Mouse (Mus musculus): ENCODE results near the gene Sec14l3. TPM values are rescaled to one million over a fixed set of nuclear protein-coding genes. Genes with fewer than 3 reads are reported as not detected.

Gene Sec14l3
- polyA plus RNA-seq, 1 experiment from 2014 or later: not detected

- H3K4me2 ChIP-seq: no peak overlapping the region
These were observed 32.7 kb upstream of the Sec14l3 start for GRCm38 (mm10) chr11:4031961-4032360.

DNA sequence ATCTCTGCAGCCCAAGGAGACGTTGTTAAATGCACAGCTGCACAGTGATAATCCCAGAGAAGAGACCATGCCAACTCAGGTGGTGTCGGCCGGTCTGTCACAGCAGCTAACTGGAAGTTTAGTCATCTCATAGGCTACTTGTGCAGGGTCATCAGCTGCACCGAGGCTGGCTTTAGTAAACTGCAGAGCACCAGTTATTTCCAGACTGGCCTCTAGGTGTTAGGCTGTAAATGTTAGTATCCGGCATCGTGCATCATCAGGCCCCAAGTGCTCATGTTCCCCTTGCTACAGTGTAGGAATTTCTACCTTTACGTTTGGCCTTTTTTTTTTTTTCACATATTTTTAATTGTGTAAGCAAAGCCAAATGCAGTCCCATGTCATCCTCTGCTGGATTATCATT, 31.2 kb upstream of the Sec14l3 start:
- no peak overlapping the region for H3K4me3 ChIP-seq (ENCODE audit: low read depth, low read length)
- 66% methylated on average over 7 of the region's 7 CpGs for WGBS (ENCODE audit: insufficient replicate concordance)
- peaks cover 18% of the 10 kb centered on the region for H3K27me3 ChIP-seq (ENCODE audit: control insufficient read depth, insufficient read depth, low read length)
- H3K4me2 ChIP-seq: no peak overlapping the region
- no peaks in the 10 kb centered on the region for H3K4me1 ChIP-seq (ENCODE audit: control insufficient read depth, insufficient read depth, low read length)
- H3K9me3 ChIP-seq (replicated peaks; ENCODE audit: control insufficient read depth, low read length): no peaks in the 10 kb centered on the region; the same call in 1 of the 2 replicates
- H3K27ac ChIP-seq (ENCODE audit: low read depth, low read length): no peak overlapping the region
- ATAC-seq (replicated peaks; ENCODE audit: insufficient number of reproducible peaks, low FRiP score, low TSS enrichment): no peak
- no peaks in the 10 kb centered on the region for H3K36me3 ChIP-seq (ENCODE audit: control insufficient read depth, insufficient read depth, low read length)
- no peak overlapping the region for H3K9ac ChIP-seq (ENCODE audit: low read depth, low read length)

More at GRCm38 (mm10) chr11:4031961-4032360, 32.7 kb upstream of the Sec14l3 start:
- H3K4me1 ChIP-seq (ENCODE audit: control insufficient read depth, insufficient read depth, low read length): no peaks in the 10 kb centered on the region
- H3K9ac ChIP-seq (ENCODE audit: low read depth, low read length): no peak overlapping the region
- H3K36me3 ChIP-seq (ENCODE audit: control insufficient read depth, insufficient read depth, low read length): no peaks in the 10 kb centered on the region
- peaks cover 18% of the 10 kb centered on the region for H3K27me3 ChIP-seq (ENCODE audit: control insufficient read depth, insufficient read depth, low read length)
- 29% methylated on average over 12 of the region's 12 CpGs for WGBS (ENCODE audit: insufficient replicate concordance)
- no peak for ATAC-seq (replicated peaks; ENCODE audit: insufficient number of reproducible peaks, low FRiP score, low TSS enrichment)
- H3K9me3 ChIP-seq (replicated peaks; ENCODE audit: control insufficient read depth, low read length): no peaks in the 10 kb centered on the region; the same call in 1 of the 2 replicates
- no peak overlapping the region for H3K4me3 ChIP-seq (ENCODE audit: low read depth, low read length)
- H3K27ac ChIP-seq (ENCODE audit: low read depth, low read length): no peak overlapping the region

- no peaks in the 10 kb centered on the region; the same call in 1 of the 2 replicates for H3K9me3 ChIP-seq (replicated peaks; ENCODE audit: control insufficient read depth, low read length)
- H3K27ac ChIP-seq (ENCODE audit: low read depth, low read length): no peak overlapping the region
- ATAC-seq (replicated peaks; ENCODE audit: insufficient number of reproducible peaks, low FRiP score, low TSS enrichment): no peak
- H3K27me3 ChIP-seq (ENCODE audit: control insufficient read depth, insufficient read depth, low read length): peaks cover 18% of the 10 kb centered on the region
- H3K9ac ChIP-seq (ENCODE audit: low read depth, low read length): no peak overlapping the region
- WGBS (ENCODE audit: insufficient replicate concordance): 82% methylated on average over 4 of the region's 4 CpGs
- no peaks in the 10 kb centered on the region for H3K4me1 ChIP-seq (ENCODE audit: control insufficient read depth, insufficient read depth, low read length)
- H3K36me3 ChIP-seq (ENCODE audit: control insufficient read depth, insufficient read depth, low read length): no peaks in the 10 kb centered on the region
- H3K4me3 ChIP-seq (ENCODE audit: low read depth, low read length): no peak overlapping the region
- H3K4me2 ChIP-seq: no peak overlapping the region
These were observed 30.5 kb upstream of the Sec14l3 start for GRCm38 (mm10) chr11:4034169-4034568.

DNA sequence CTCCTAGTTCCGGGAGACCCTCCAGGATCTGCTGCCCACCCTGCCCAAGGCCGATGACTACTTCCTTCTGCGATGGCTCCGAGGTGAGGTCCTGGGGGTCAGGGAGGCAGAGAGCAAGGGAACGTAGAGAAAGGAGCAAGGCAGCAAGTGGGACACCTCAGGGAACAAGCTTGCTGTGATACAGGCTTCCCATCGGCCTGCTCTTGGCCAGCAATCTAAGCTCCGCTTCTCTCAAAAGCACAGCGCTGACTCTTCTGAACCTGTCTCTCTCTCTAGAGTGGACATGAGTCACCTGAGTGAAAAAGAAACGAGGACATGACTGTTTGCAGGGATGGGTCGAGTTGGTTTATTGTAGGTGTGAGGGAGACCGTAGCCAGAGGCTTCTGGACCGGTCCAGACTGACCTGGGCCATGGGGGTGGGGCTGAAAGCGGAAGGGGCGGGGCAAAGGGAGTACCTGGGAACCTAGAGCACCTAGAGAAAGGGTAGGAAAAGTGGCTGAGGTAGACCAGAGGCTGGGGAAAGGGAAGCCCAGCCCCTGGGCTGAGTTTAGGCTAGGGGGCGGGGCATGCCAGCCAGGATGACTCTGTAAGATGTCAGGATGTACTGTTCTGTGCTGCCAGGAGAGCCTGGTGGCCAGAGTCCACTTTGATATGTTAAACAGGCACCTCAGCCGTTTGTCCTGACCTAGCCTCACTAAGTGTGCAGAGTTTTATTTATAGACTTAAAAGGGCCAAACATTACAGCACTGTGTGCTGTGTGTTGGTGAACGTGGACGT, 29.3 kb upstream of the Sec14l3 start:
- Histone ChIP-seq H3K9me3 (replicated peaks; ENCODE audit: control insufficient read depth, low read length) (no peaks in the 10 kb centered on the region), H3K4me1 (ENCODE audit: control insufficient read depth, insufficient read depth, low read length) (no peaks in the 10 kb centered on the region), H3K4me2 (no peak overlapping the region), H3K27me3 (ENCODE audit: control insufficient read depth, insufficient read depth, low read length) (peaks cover 18% of the 10 kb centered on the region), H3K27ac (ENCODE audit: low read depth, low read length) (no peak overlapping the region), H3K9ac (ENCODE audit: low read depth, low read length) (no peak overlapping the region), H3K36me3 (ENCODE audit: control insufficient read depth, insufficient read depth, low read length) (no peaks in the 10 kb centered on the region), H3K4me3 (ENCODE audit: low read depth, low read length) (no peak overlapping the region)
- no peak for ATAC-seq (replicated peaks; ENCODE audit: insufficient number of reproducible peaks, low FRiP score, low TSS enrichment)
- 61% methylated on average over 18 of the region's 18 CpGs for WGBS (ENCODE audit: insufficient replicate concordance)

- H3K9me3 ChIP-seq (replicated peaks; ENCODE audit: control insufficient read depth, low read length): no peaks in the 10 kb centered on the region
- WGBS (ENCODE audit: insufficient replicate concordance): 82% methylated on average over 6 of the region's 6 CpGs
- H3K27me3 ChIP-seq (ENCODE audit: control insufficient read depth, insufficient read depth, low read length): peaks cover 15% of the 10 kb centered on the region
- no peak for ATAC-seq (replicated peaks; ENCODE audit: insufficient number of reproducible peaks, low FRiP score, low TSS enrichment)
- no peaks in the 10 kb centered on the region for H3K36me3 ChIP-seq (ENCODE audit: control insufficient read depth, insufficient read depth, low read length)
- no peak overlapping the region for H3K4me3 ChIP-seq (ENCODE audit: low read depth, low read length)
- no peak overlapping the region for H3K27ac ChIP-seq (ENCODE audit: low read depth, low read length)
- H3K9ac ChIP-seq (ENCODE audit: low read depth, low read length): no peak overlapping the region
- H3K4me1 ChIP-seq (ENCODE audit: control insufficient read depth, insufficient read depth, low read length): no peaks in the 10 kb centered on the region
- no peak overlapping the region for H3K4me2 ChIP-seq
These were observed 28.7 kb upstream of the Sec14l3 start for GRCm38 (mm10) chr11:4035916-4036315.

DNA sequence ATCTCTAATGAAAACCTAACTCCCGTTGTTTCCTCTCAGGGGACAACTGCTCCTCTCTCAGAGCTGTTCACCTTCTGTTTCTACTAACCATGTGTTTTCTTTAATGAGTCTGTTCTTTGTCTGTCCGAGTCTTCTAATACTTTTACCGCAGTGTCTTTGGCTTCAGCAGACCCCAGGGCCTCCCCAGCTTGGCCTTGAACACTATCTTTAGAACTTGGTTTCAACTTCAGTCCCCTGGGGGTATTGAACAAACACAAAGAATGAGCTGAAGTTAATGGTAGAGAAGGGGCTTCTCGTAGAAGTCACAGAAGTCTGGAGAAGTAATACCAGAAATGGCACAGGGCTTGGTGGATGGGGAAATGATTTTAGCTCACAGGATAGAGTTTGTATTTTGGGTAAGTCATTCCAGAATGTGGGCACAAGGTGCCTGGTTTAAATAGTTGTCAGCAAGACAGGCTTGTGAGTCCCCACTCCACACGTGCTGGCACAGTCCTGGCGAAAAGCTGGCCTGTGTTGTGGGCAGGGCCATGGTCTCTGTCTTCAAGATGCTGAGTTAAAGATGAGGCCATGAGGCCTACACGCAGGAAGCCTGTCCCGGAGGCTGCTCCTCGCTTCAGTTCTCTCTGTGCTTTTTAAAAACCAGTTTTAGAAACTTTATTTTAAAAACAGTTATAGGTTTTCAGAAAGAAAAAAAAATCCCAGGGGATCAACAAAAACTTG, 28.1 kb upstream of the Sec14l3 start:
- ATAC-seq (replicated peaks; ENCODE audit: insufficient number of reproducible peaks, low FRiP score, low TSS enrichment): no peak
- peaks cover 11% of the 10 kb centered on the region for H3K27me3 ChIP-seq (ENCODE audit: control insufficient read depth, insufficient read depth, low read length)
- H3K4me3 ChIP-seq (ENCODE audit: low read depth, low read length): no peak overlapping the region
- no peaks in the 10 kb centered on the region for H3K9me3 ChIP-seq (replicated peaks; ENCODE audit: control insufficient read depth, low read length)
- no peak overlapping the region for H3K27ac ChIP-seq (ENCODE audit: low read depth, low read length)
- WGBS (ENCODE audit: insufficient replicate concordance): 57% methylated on average over 9 of the region's 9 CpGs
- no peak overlapping the region for H3K4me2 ChIP-seq
- H3K4me1 ChIP-seq (ENCODE audit: control insufficient read depth, insufficient read depth, low read length): no peaks in the 10 kb centered on the region
- H3K36me3 ChIP-seq (ENCODE audit: control insufficient read depth, insufficient read depth, low read length): no peaks in the 10 kb centered on the region
- no peak overlapping the region for H3K9ac ChIP-seq (ENCODE audit: low read depth, low read length)

- WGBS (ENCODE audit: insufficient replicate concordance): 89% methylated on average over 4 of the region's 4 CpGs
- no peak overlapping the region for H3K27ac ChIP-seq (ENCODE audit: low read depth, low read length)
- no peak overlapping the region for H3K4me2 ChIP-seq
- no peaks in the 10 kb centered on the region for H3K4me1 ChIP-seq (ENCODE audit: control insufficient read depth, insufficient read depth, low read length)
- H3K36me3 ChIP-seq (ENCODE audit: control insufficient read depth, insufficient read depth, low read length): no peaks in the 10 kb centered on the region
- ATAC-seq (replicated peaks; ENCODE audit: insufficient number of reproducible peaks, low FRiP score, low TSS enrichment): no peak
- no peaks in the 10 kb centered on the region for H3K9me3 ChIP-seq (replicated peaks; ENCODE audit: control insufficient read depth, low read length)
- H3K27me3 ChIP-seq (ENCODE audit: control insufficient read depth, insufficient read depth, low read length): no peaks in the 10 kb centered on the region
- no peak overlapping the region for H3K4me3 ChIP-seq (ENCODE audit: low read depth, low read length)
- H3K9ac ChIP-seq (ENCODE audit: low read depth, low read length): no peak overlapping the region
These were observed 24.7 kb upstream of the Sec14l3 start for GRCm38 (mm10) chr11:4039951-4040350.

- ATAC-seq (replicated peaks; ENCODE audit: insufficient number of reproducible peaks, low FRiP score, low TSS enrichment): no peak
- Histone ChIP-seq H3K27me3 (ENCODE audit: control insufficient read depth, insufficient read depth, low read length) (no peaks in the 10 kb centered on the region), H3K4me1 (ENCODE audit: control insufficient read depth, insufficient read depth, low read length) (no peaks in the 10 kb centered on the region), H3K4me2 (no peak overlapping the region), H3K9me3 (replicated peaks; ENCODE audit: control insufficient read depth, low read length) (no peaks in the 10 kb centered on the region), H3K4me3 (ENCODE audit: low read depth, low read length) (no peak overlapping the region), H3K36me3 (ENCODE audit: control insufficient read depth, insufficient read depth, low read length) (no peaks in the 10 kb centered on the region), H3K27ac (ENCODE audit: low read depth, low read length) (no peak overlapping the region), H3K9ac (ENCODE audit: low read depth, low read length) (no peak overlapping the region)
- 70% methylated on average over 6 of the region's 6 CpGs for WGBS (ENCODE audit: insufficient replicate concordance)
These were observed 23.5 kb upstream of the Sec14l3 start for GRCm38 (mm10) chr11:4041123-4041625.

Data from heart, embryonic 11.5 days (tissue).